Mouse (Mus musculus): ENCODE measurements at regions not wholly inside any gene's neighbourhood (a gene's known extent, or its start where the extent isn't known, plus 50 kb on each side); places are given as distances from the start of the nearest gene placed in this dataset.
A peak's percentile ranks its signal among the peaks of the same experiment; 100 is the strongest.

- no peak for DNase-seq
Observed at GRCm38 (mm10) chr16:29147766-29148165, 61.7 kb upstream of the Hrasls start.

GRCm38 (mm10) chr16:29119217-29119616 lies 90.3 kb upstream of the Hrasls start:
- DNase-seq: no peak

GRCm38 (mm10) chr16:29096791-29097190 lies 112.7 kb upstream of the Hrasls start:
- no peak for DNase-seq

GRCm38 (mm10) chr16:29065961-29066360 lies 136.5 kb upstream of the Mb21d2 start:
- DNase-seq: no peak

GRCm38 (mm10) chr16:29065097-29065785 lies 135.8 kb upstream of the Mb21d2 start:
- DNase-seq: no peak

DNA sequence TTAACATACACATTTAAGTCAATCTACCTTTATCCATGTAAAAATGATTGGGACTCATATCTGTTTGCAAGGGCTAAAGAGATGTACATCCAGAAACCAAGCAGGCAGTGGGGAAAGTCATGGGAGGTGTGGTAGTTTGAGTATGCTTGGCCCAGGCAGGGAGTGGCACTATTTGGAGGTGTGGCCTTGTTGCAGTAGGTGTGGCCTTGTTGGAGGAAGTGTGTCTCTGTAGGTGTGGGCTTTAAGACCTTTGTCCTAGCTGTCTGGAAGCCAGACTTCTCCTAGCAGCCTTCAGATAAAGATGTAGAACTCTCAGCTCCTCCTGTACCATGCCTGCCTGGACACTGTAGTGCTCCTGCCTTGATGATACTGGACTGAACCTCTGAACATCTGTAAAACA lies 133.9 kb upstream of the Mb21d2 start:
- DNase-seq: no peak

- DNase-seq: no peak
Observed at GRCm38 (mm10) chr16:29057076-29057475, 127.6 kb upstream of the Mb21d2 start.

- no peak for DNase-seq
Observed at GRCm38 (mm10) chr16:29054423-29054822, 125.0 kb upstream of the Mb21d2 start.

- no peak for DNase-seq
Observed at GRCm38 (mm10) chr16:29046453-29046993, 117.0 kb upstream of the Mb21d2 start.

DNA sequence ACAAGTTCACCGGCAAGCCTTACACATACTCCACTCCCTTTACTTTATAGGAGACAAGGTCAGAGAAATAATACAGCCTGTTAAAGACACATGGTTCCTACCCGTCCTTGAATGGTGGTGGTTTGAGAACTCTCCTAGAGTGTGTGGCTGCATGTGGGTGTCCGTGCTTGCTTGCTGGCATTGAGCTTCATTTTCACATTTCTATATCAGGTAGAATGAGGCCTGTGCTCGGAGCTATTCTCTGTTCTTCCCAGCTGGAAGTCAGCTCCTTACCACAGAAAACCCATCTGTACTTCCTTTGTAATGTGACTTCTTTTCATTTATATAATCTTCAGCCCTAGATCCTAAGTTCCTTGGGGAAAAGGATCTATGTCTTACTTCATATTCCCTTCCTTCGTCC lies 106.0 kb upstream of the Mb21d2 start:
- no peak for DNase-seq

- DNase-seq: peak; percentile 9
Observed at GRCm38 (mm10) chr16:29034053-29034794, 104.8 kb upstream of the Mb21d2 start.

DNA sequence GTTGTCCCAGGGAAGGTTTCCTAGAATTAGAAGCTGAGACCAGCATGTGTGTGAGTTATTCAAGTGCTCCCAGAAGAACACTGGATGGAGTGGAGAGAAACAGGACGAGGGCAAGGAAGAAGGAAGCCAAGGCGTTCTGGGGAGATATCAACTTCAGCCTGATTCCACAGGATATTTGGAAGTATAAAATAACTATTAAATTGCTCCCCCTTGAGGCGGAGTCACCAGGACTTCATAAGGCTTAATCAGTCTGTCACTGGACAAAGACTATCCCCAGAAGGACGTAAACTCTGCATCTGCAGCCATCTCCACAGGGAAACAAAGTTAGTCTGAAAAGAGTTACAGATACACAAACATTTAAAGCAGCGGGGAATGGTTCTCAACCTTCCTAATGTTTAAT lies 103.9 kb upstream of the Mb21d2 start:
- peak; percentile 15 for DNase-seq

- DNase-seq: no peak
Observed at GRCm38 (mm10) chr16:29027856-29028255, 98.4 kb upstream of the Mb21d2 start.

- DNase-seq: peak; percentile 89
Observed at GRCm38 (mm10) chr16:29001249-29001648, 71.8 kb upstream of the Mb21d2 start.

DNA sequence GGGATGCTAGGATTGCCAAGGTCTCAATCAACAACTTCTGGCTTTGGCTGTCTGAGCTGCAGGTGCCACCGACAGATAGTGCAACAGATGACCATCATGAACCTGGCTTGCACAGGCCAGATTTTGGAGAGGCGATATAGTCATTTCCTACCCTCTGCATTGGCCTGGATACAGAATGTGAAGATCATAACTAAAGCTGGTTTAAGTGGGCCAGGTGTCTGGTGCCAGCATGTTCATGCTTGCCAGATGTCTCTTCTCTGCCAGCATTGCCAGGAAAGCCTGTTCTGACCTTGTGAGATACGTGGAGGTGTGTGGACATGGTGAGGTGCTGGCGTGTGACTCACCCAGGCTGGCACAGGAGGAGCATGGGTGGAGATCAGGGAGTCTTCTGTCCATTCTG lies 70.2 kb upstream of the Mb21d2 start:
- DNase-seq: peak; percentile 41

DNA sequence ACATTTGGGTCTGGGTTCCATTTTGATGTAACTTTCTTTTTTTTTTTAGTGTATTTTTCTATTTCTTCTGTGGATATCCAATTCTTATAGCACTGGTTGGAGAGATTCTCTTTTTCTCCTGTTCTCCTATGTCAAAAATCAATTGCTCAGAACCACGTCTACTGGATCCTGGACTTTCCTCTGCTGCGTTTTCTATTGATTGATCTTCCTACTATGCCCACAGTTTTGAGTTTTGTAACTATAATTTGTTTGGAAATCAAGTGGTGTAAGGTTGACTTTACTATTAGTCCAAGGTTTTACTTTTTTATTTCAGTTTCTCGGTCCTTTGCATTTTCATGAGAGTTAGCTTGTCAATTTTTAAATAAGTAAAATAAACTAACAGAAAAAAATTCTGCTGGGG lies 67.2 kb upstream of the Mb21d2 start:
- no peak for DNase-seq

- no peak for DNase-seq
Observed at GRCm38 (mm10) chr16:28990666-28991065, 61.2 kb upstream of the Mb21d2 start.

DNA sequence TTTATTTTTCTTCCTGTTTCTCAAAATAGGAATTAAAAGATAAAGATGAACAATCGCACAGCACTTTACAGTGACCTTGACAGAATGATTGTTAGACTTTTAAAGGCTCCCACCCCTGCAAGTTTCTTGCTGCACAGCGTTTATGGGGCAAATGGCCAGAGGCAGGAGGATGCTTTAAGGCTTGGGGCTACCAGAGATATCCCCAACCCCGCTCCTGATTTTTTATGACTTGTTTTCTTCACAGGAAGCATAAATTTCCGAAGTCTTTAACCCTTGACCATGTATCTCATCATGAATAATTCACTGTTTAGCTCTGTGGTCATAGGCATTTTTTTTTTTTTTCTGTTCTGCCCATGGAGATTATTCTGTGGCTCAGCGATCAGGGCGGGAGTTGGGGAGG lies 55.5 kb upstream of the Mb21d2 start:
- no peak for DNase-seq

GRCm38 (mm10) chr16:28982901-28983300 lies 53.4 kb upstream of the Mb21d2 start:
- no peak for DNase-seq
